Mouse (Mus musculus): ENCODE data around the gene Slc25a12. TPM values are rescaled to one million over a fixed set of nuclear protein-coding genes. Genes with fewer than 3 reads are reported as not detected.

The Slc25a12 gene
- total RNA-seq, 2 experiments from 2014 or later, result 163 to 173 TPM

- intact Hi-C loops (cut with DNase I), result no loop called here
- no peak for DNase-seq (ENCODE audit: low spot score in 2 of 2)
These were observed 15.9 kb downstream of the Slc25a12 start for GRCm38 (mm10) chr2:71351727-71351987.

- intact Hi-C loops (cut with DNase I), result no loop called here
- DNase-seq (ENCODE audit: low spot score in 2 of 2), result no peak
These were observed 16.4 kb downstream of the Slc25a12 start for GRCm38 (mm10) chr2:71350904-71351726.

DNA sequence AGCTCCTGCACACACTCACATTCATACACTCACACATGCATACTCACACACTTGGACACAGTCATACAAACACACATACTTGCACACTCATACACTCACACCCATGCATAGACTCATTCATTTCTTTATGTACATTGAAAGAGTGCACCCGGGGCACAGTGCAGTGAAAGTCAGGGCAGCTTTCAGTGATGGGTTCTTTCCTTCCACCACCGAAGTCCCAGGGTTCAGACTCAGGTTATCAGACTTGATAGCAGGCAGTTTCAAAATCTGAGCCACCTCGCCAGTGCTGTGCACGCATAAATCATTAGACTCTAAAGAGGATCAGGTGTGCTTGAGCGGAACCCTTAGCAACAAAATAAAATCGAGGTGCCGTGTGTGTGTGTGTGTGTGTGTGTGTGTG lies 17.4 kb downstream of the Slc25a12 start:
- no peak for DNase-seq (ENCODE audit: low spot score in 2 of 2)
- intact Hi-C loops (cut with DNase I), result no loop called here

- intact Hi-C loops (cut with DNase I), result no loop called here
- DNase-seq (ENCODE audit: low spot score in 2 of 2), result no peak
These were observed 18.0 kb downstream of the Slc25a12 start for GRCm38 (mm10) chr2:71349511-71349910.

DNA sequence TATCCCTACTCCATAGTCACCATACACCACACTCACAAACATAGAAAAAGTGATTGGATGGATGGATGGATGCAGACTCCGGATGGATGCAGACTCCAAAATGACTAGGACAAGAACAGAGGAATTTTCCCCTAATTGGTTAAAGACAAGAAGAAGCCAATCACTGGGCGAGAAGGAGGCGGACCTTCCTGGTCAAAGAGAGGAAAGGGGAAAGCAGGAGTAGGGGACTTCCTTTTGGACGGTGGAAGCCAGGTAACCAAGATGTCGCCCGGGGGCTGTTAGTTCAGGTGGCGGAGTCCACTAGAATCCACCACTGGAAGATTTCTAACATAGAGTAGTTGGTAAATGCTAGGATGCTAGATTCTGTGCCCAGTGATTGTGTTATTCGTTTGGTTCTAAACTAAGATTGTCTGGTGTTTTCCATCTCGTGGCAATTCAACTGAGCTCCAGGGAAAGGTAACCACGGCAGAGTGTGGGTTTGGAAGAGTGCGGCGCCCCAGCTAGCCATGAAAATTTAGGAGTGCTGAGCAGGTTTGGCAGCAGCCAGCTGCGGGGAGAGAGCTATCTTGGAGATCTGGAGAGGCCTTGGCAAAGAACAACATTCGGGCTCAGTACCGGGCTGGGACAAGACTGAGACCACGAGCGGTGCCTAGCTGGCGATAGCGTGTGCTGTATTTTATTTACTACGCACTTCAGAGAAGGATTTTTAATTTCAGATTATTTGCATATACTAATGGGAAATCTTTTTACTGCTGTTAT lies 19.6 kb downstream of the Slc25a12 start:
- no peak for DNase-seq (ENCODE audit: low spot score in 2 of 2)
- intact Hi-C loops (cut with DNase I), result no loop called here

GRCm38 (mm10) chr2:71347160-71347559 lies 20.4 kb downstream of the Slc25a12 start:
- intact Hi-C loops (cut with DNase I), result no loop called here
- DNase-seq (ENCODE audit: low spot score in 2 of 2), result no peak

DNA sequence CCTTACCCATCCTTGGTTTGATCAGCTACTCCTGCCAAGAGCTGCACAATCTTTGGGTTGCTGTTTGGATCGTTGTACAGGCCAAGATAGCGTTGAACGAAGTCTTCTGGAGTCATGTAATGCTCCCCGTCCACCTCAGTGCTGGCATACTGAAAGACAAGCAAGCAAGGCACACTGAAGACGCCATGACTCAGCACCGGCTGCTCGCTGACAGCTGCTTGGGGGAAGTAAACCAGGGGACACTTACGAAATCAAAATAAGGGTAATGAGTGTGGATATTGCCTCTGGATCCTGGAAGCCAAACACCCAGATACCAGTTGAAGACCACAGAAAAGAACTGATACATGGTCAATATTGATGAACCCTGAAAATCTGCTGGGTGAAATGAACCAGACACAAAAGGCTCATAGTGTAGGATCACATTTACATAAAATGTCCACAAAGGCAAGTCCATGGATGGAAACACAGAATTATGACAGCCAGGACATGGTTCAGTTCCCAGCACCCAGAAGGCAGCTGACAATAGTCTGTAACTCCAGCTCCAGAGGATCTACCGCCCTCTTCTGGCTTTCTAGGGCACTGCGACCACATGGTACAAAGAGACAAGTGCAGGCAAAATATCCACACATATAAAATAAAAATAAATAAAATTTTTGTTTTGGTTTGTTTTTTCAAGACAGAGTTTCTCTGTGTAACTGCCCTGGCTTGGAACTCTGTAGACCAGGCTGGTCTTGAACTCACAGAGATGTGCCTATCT lies 23.5 kb downstream of the Slc25a12 start:
- no peak for DNase-seq (ENCODE audit: low spot score in 2 of 2)
- intact Hi-C loops (cut with DNase I), result no loop called here

DNA sequence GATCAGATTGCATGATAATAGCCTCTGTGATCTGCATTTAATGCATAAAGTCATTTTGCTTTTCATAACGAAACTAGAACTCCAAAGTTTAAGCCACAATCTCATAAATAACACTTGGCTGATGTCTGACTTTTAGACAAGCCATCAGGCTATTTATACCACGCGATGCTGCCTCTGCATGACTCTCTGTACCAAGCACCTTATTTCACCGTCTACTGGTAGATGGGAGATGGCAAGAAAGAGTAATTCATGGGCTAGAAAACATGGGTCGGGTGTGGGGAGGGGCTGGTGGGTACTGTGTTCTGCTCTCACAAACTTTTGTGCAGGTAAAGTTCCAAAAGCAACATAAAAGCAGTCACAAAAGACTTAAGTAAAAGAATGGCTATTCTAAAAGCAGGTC lies 27.4 kb downstream of the Slc25a12 start:
- DNase-seq (ENCODE audit: low spot score in 2 of 2), result no peak
- intact Hi-C loops (cut with DNase I), result no loop called here

- DNase-seq (ENCODE audit: low spot score in 2 of 2), result no peak
- intact Hi-C loops (cut with DNase I), result no loop called here
These were observed 29.3 kb downstream of the Slc25a12 start for GRCm38 (mm10) chr2:71338145-71338796.

DNA sequence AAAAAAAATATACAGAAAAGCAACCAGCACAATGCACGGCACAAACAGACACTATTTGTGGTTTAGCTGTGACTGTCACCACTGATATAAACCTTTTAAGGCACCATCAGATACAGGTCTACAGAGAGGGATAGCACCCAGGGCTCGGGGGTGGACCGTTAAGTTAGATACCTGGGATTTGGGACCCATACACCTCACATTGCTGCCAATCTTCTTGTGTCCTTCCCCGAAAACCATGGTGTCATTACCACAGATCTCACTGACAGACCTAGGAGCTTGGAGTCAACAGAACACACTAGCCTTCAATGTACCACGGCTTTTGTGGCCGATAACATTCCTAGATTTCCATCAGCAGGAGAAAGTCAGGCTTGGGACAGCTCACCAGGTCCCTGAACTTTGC lies 30.9 kb downstream of the Slc25a12 start:
- no peak for DNase-seq (ENCODE audit: low spot score in 2 of 2)
- intact Hi-C loops (cut with DNase I), result no loop called here

DNA sequence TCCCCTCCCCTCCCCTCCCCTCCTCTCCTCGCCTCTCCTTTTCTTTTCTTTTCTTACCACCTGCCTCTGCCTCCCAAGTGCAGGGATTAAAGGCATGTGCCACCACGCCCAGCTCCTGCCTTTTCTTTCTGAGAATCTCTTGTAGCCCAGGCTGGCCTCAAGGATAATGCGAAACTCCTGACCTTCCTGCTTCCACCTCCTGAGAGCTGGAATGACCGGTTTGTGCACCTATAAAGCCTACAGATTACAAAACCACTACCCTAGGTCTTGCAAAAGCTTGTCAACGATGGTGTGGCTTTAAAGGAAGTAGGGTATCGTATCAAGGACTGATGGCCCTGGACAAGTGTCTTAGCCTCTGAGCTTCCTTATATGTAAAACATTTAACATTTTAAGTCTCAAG lies 31.3 kb downstream of the Slc25a12 start:
- DNase-seq (ENCODE audit: low spot score in 2 of 2), result no peak
- intact Hi-C loops (cut with DNase I), result no loop called here

GRCm38 (mm10) chr2:71333986-71334822 lies 33.3 kb downstream of the Slc25a12 start:
- no peak for DNase-seq (ENCODE audit: low spot score in 2 of 2)
- intact Hi-C loops (cut with DNase I), result no loop called here

GRCm38 (mm10) chr2:71329761-71330160 lies 37.8 kb downstream of the Slc25a12 start:
- DNase-seq (ENCODE audit: low spot score in 2 of 2), result no peak
- intact Hi-C loops (cut with DNase I), result no loop called here

- intact Hi-C loops (cut with DNase I), result no loop called here
- no peak for DNase-seq (ENCODE audit: low spot score in 2 of 2)
These were observed 39.0 kb downstream of the Slc25a12 start for GRCm38 (mm10) chr2:71328391-71329160.

DNA sequence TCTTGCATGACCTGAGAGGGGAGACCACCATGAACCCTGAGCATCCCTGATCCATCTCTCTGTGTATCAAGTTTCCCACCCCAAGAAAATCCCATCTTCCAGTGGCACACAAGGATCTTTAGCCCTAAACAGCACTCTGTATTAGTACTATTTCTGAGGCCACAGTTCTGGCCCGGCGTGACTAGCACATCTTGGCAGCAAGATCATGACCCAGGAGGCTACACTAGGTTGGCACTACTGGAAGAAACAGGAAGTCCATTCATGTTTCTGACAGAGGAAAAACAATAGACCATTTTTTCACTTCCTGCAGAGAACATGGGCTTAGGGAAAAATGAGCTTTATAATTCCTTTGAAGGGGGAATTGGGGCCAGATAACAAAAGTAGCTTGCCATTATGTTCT lies 39.8 kb downstream of the Slc25a12 start:
- no peak for DNase-seq (ENCODE audit: low spot score in 2 of 2)
- intact Hi-C loops (cut with DNase I), result no loop called here

DNA sequence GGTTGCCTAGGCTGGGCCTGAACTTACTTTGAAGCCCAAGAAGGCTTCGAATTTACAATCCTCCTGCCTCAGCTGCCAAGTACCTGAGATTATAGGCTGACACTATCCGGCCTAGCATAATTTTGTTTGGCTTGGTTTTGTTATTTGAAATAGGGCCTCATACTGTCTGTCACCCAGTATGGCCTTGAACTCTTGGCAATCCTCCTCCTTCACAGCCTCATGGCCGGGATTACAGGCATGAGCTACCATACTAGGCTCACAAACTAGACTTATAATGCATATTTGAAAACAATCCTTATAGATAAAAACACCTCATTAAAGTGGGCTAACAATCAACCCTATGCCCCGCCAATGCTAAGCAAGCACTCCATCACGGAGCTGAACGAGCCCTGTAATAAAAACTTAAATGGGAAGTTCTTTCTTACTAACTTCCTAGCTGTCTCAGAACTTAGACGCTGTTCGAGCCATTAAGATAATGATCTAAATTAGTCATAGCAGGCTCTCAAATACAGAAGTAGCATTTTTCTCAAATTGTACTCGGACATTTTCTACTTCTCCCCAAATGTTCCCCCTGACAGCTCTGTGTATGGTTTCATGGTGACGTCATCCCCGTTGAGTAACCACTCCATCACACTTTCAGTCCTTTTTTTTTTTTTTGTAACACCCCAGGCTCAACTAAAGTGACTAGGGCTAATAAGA lies 40.6 kb downstream of the Slc25a12 start:
- no peak for DNase-seq (ENCODE audit: low spot score in 2 of 2)
- intact Hi-C loops (cut with DNase I), result no loop called here

GRCm38 (mm10) chr2:71323886-71324285 lies 43.7 kb downstream of the Slc25a12 start:
- intact Hi-C loops (cut with DNase I), result no loop called here
- no peak for DNase-seq (ENCODE audit: low spot score in 2 of 2)

- intact Hi-C loops (cut with DNase I), result no loop called here
- DNase-seq (ENCODE audit: low spot score in 2 of 2), result no peak
These were observed 46.1 kb downstream of the Slc25a12 start for GRCm38 (mm10) chr2:71321486-71321885.
